Mouse (Mus musculus): ENCODE measurements at regions not wholly inside any gene's neighbourhood (a gene's known extent, or its start where the extent isn't known, plus 50 kb on each side); places are given as distances from the start of the nearest gene placed in this dataset.

DNA sequence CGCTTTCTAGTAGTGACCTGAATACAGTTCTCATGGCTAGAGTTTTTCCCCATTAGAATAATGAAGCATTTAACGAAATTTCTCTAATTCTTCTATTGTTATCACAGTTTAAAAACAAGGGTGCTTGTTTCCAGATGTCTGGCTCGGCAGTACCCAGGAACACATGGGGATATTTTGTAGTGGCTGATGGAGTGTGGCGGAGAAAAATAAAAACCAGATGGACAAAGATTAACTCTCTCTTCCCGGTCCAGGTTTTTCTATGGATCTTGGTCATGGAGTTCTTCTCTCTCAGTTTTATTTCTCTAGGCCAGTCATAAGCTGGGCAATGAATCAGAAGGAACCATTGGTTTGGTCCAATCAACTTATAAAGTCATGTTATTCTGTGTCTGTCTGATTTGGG is 132.2 kb upstream of the Cep162 start:
- Histone ChIP-seq H3K27me3 (ENCODE audit: control insufficient read depth, insufficient read depth, low read length) (no peaks in the 10 kb centered on the region), H3K36me3 (ENCODE audit: control insufficient read depth, insufficient read depth, low read length) (no peaks in the 10 kb centered on the region), H3K4me1 (ENCODE audit: control insufficient read depth, insufficient read depth, low read length) (no peaks in the 10 kb centered on the region), H3K27ac (replicated peaks; ENCODE audit: insufficient read depth, low read depth, low read length) (no peak overlapping the region), H3K4me3 (ENCODE audit: insufficient read depth, low read depth, low read length) (no peak overlapping the region), H3K79me2 (ENCODE audit: control insufficient read depth, insufficient read depth, low read length) (no peaks in the 10 kb centered on the region), H3K9ac (ENCODE audit: low read depth, low read length) (no peak overlapping the region)
- TF ChIP-seq POLR2A (IDR thresholded peaks at IDR 0.05; ENCODE audit: extremely low read depth, insufficient read depth, low read length) (no peak), CTCF (IDR thresholded peaks at IDR 0.05; ENCODE audit: low read depth, low read length) (no peak)
- WGBS = 81% methylated on average over 5 of the region's 5 CpGs
- DNase-seq (ENCODE audit: extremely low read depth, low read depth, low spot score) = no peak

DNA sequence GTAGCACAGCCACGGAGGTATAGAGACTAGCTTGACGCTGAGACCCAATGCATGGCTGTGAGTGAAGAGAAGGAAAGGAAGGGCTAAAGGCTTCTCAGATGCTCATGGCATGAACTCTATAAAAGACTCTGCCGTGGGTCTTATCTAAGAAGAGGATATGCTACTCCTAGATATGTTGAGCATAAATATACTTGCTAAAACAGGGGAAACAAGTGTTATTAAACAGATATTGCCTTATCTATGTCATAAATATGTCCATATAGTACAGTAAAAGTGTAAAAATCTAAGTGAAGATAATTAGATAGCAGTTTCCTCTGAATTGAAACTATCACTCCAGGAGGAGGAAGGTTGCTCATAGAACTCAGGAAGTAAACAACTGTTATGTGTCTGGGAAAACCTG is 128.2 kb upstream of the Cep162 start:
- WGBS = 74% methylated on average over 3 of the region's 3 CpGs
- TF ChIP-seq CTCF (IDR thresholded peaks at IDR 0.05; ENCODE audit: low read depth, low read length) = no peak
- TF ChIP-seq POLR2A (IDR thresholded peaks at IDR 0.05; ENCODE audit: extremely low read depth, insufficient read depth, low read length) = no peak
- no peaks in the 10 kb centered on the region for H3K79me2 ChIP-seq (ENCODE audit: control insufficient read depth, insufficient read depth, low read length)

DNA sequence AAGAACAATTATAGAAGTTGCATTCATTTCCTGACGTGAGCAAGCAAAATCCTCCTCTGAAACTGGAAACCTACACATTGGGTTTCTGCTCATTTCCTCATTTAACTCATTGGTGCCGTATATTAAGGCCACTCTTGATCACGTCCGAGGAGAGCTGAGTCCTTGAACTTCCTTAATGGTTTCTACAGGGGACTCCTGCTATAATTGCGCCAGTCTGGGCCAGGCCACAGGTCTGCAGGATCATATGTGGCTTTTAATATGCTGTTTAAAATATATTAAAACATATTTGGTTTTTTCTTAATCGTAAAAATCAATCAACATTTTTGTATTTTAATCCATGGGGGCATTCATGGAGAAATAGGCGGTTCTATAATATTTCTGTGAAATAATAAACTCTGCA is 122.6 kb upstream of the Cep162 start:
- TF ChIP-seq POLR2A (IDR thresholded peaks at IDR 0.05; ENCODE audit: extremely low read depth, insufficient read depth, low read length) = no peak
- no peak for TF ChIP-seq CTCF (IDR thresholded peaks at IDR 0.05; ENCODE audit: low read depth, low read length)
- H3K27me3 ChIP-seq (ENCODE audit: control insufficient read depth, insufficient read depth, low read length) = no peaks in the 10 kb centered on the region
- no peak overlapping the region for H3K27ac ChIP-seq (replicated peaks; ENCODE audit: insufficient read depth, low read depth, low read length)
- WGBS = 76% methylated on average over 7 of the region's 7 CpGs
- no peaks in the 10 kb centered on the region for H3K79me2 ChIP-seq (ENCODE audit: control insufficient read depth, insufficient read depth, low read length)
- no peak overlapping the region for H3K9ac ChIP-seq (ENCODE audit: low read depth, low read length)
- no peaks in the 10 kb centered on the region for H3K4me1 ChIP-seq (ENCODE audit: control insufficient read depth, insufficient read depth, low read length)
- H3K4me3 ChIP-seq (ENCODE audit: insufficient read depth, low read depth, low read length) = no peak overlapping the region
- no peak for DNase-seq (ENCODE audit: extremely low read depth, low read depth, low spot score)
- H3K36me3 ChIP-seq (ENCODE audit: control insufficient read depth, insufficient read depth, low read length) = no peaks in the 10 kb centered on the region

More for the DNA sequence above, 128.2 kb upstream of the Cep162 start:
- no peaks in the 10 kb centered on the region for H3K27me3 ChIP-seq (ENCODE audit: control insufficient read depth, insufficient read depth, low read length)
- no peaks in the 10 kb centered on the region for H3K4me1 ChIP-seq (ENCODE audit: control insufficient read depth, insufficient read depth, low read length)
- H3K9ac ChIP-seq (ENCODE audit: low read depth, low read length) = no peak overlapping the region
- H3K4me3 ChIP-seq (ENCODE audit: insufficient read depth, low read depth, low read length) = no peak overlapping the region
- DNase-seq (ENCODE audit: extremely low read depth, low read depth, low spot score) = no peak
- no peaks in the 10 kb centered on the region for H3K36me3 ChIP-seq (ENCODE audit: control insufficient read depth, insufficient read depth, low read length)
- no peak overlapping the region for H3K27ac ChIP-seq (replicated peaks; ENCODE audit: insufficient read depth, low read depth, low read length)

DNA sequence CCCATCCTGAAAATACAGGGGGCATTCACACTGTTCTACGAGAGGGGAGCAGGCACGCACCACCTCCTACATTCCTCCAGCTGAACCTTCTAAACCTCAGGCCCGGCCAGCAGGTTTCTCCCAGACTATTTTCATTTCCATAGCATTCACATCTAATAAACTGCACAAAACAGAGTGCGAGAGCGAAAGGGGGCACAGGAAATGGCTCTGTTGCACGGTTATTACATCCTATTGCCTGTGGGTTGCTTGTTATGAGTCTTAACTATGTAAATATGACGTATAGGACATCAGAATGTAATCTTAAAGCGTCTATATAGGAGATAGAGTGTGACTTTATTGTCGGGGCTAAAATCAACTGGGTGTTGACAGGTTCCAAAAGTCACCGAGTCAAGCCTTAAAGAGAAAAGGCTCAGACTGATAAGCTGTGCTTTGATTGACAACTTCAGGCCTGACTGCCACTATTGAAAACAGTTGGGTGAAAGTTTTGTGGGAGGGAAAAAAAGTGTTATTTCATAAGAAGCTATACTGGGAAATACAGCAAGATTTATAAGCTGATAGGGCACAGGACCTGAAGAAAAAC is 121.5 kb upstream of the Cep162 start:
- TF ChIP-seq CTCF (IDR thresholded peaks at IDR 0.05; ENCODE audit: low read depth, low read length) (no peak), POLR2A (IDR thresholded peaks at IDR 0.05; ENCODE audit: extremely low read depth, insufficient read depth, low read length) (no peak)
- Histone ChIP-seq H3K36me3 (ENCODE audit: control insufficient read depth, insufficient read depth, low read length) (no peaks in the 10 kb centered on the region), H3K9ac (ENCODE audit: low read depth, low read length) (no peak overlapping the region), H3K27me3 (ENCODE audit: control insufficient read depth, insufficient read depth, low read length) (no peaks in the 10 kb centered on the region), H3K79me2 (ENCODE audit: control insufficient read depth, insufficient read depth, low read length) (no peaks in the 10 kb centered on the region), H3K27ac (replicated peaks; ENCODE audit: insufficient read depth, low read depth, low read length) (no peak overlapping the region), H3K4me1 (ENCODE audit: control insufficient read depth, insufficient read depth, low read length) (no peaks in the 10 kb centered on the region), H3K4me3 (ENCODE audit: insufficient read depth, low read depth, low read length) (no peak overlapping the region)
- DNase-seq (ENCODE audit: extremely low read depth, low read depth, low spot score) = no peak
- WGBS = 55% methylated on average over 10 of the region's 10 CpGs

DNA sequence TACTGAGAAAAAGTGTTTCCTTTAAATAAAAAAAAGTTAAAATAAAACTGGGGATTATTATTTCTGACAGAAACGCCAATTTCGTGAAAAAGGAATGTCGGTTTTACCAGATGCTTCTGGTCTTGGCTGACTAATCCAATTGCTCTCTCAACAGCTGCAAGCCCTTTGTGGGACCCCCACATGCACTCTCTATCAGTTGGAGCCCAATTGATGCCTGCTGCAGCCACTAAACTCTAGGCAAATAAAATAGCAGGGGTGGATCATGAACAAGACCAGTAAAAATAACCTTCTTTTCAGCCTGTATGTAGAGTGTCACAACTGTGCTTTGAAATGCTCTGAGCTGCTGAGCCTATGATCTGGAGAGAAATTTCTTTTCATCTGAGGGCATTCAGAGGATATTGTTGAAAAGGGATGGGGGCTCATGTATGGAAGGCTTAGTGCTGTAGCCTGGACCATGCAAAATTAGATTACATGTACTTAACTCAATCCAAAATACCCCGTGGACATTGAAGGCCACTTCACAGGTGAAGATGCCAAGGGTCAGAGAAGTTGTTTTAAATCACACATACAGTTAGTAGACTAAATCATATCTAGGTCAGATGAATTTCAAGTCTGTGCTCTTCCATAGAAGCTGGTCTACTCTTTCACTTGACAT is 117.0 kb upstream of the Cep162 start:
- Histone ChIP-seq H3K4me1 (ENCODE audit: control insufficient read depth, insufficient read depth, low read length) (no peaks in the 10 kb centered on the region), H3K79me2 (ENCODE audit: control insufficient read depth, insufficient read depth, low read length) (no peaks in the 10 kb centered on the region), H3K9ac (ENCODE audit: low read depth, low read length) (no peak overlapping the region), H3K4me3 (ENCODE audit: insufficient read depth, low read depth, low read length) (no peak overlapping the region), H3K36me3 (ENCODE audit: control insufficient read depth, insufficient read depth, low read length) (no peaks in the 10 kb centered on the region), H3K27ac (replicated peaks; ENCODE audit: insufficient read depth, low read depth, low read length) (no peak overlapping the region), H3K27me3 (ENCODE audit: control insufficient read depth, insufficient read depth, low read length) (no peaks in the 10 kb centered on the region)
- WGBS = 77% methylated on average over 4 of the region's 4 CpGs
- no peak for DNase-seq (ENCODE audit: extremely low read depth, low read depth, low spot score)
- TF ChIP-seq POLR2A (IDR thresholded peaks at IDR 0.05; ENCODE audit: extremely low read depth, insufficient read depth, low read length) (no peak), CTCF (IDR thresholded peaks at IDR 0.05; ENCODE audit: low read depth, low read length) (no peak)

DNA sequence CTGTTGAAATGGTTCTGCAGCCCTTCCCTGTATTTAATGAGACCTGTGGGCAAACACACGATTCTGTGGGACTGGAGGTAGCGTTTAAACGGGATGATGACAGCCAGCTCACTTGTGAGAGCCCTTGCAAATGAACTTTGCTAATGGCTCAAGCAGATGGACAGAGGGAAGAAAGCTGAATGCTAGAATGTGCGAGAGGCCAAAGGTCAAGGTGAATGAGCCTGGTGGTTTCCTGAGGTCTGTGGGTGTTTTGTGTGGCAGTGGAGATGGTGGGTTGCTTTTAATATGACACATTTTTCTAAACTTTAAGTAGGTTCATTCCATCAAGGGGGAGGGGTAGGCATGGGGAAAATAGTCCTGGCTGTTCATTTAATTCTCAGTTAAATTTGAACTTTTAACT is 113.7 kb upstream of the Cep162 start:
- TF ChIP-seq POLR2A (IDR thresholded peaks at IDR 0.05; ENCODE audit: extremely low read depth, insufficient read depth, low read length) (no peak), CTCF (IDR thresholded peaks at IDR 0.05; ENCODE audit: low read depth, low read length) (no peak)
- H3K36me3 ChIP-seq (ENCODE audit: control insufficient read depth, insufficient read depth, low read length) = no peaks in the 10 kb centered on the region
- no peak overlapping the region for H3K27ac ChIP-seq (replicated peaks; ENCODE audit: insufficient read depth, low read depth, low read length)
- no peak for DNase-seq (ENCODE audit: extremely low read depth, low read depth, low spot score)
- H3K4me3 ChIP-seq (ENCODE audit: insufficient read depth, low read depth, low read length) = no peak overlapping the region
- H3K27me3 ChIP-seq (ENCODE audit: control insufficient read depth, insufficient read depth, low read length) = no peaks in the 10 kb centered on the region
- no peaks in the 10 kb centered on the region for H3K79me2 ChIP-seq (ENCODE audit: control insufficient read depth, insufficient read depth, low read length)
- no peaks in the 10 kb centered on the region for H3K4me1 ChIP-seq (ENCODE audit: control insufficient read depth, insufficient read depth, low read length)
- no peak overlapping the region for H3K9ac ChIP-seq (ENCODE audit: low read depth, low read length)
- WGBS = 40% methylated on average over 4 of the region's 4 CpGs
